Mouse (Mus musculus) embryonic facial prominence, embryonic 10.5 days (tissue): ENCODE data around the gene 1700017D01Rik. TPM values are rescaled to one million over a fixed set of nuclear protein-coding genes. Genes with fewer than 3 reads are reported as not detected.
"Not testable (repeated sequence)": the region's sequence is repeated elsewhere in the genome, so short reads cannot be mapped to it uniquely, and the experiment has no call there.

ENCODE experiments used
- DNase-seq: peaks from one replicate; pipeline ENCODE4 v3.0.0-alpha.2; 2017; ENCODE audit warnings: low spot score
- H3K27ac ChIP-seq: fragments of 300-500 bp; sonication (generic); replicated peaks from 2 replicates; pipeline ENCODE4 v1.5.1; 2016; ENCODE audit warnings: mild to moderate bottlenecking
- H3K27me3 ChIP-seq: fragments of 300-500 bp; sonication (generic); replicated peaks from 2 replicates; pipeline ENCODE4 v1.6.1; 2016; ENCODE audit warnings: low read depth, mild to moderate bottlenecking; ENCODE audit not compliant: poor library complexity, severe bottlenecking
- H3K36me3 ChIP-seq: fragments of 300-500 bp; sonication (generic); replicated peaks from 2 replicates; pipeline ENCODE4 v1.6.1; 2016; ENCODE audit warnings: mild to moderate bottlenecking, moderate library complexity
- H3K4me1 ChIP-seq: fragments of 300-500 bp; sonication (generic); 2 replicates; pipeline ENCODE4 v1.6.1; 2016
- H3K4me3 ChIP-seq: fragments of 300-500 bp; sonication (generic); 2 replicates; pipeline ENCODE4 v1.5.1; 2016; ENCODE audit warnings: mild to moderate bottlenecking, moderate library complexity
- H3K9me3 ChIP-seq: fragments of 300-500 bp; sonication (generic); 2 replicates; pipeline ENCODE4 v1.6.1; 2016; ENCODE audit warnings: mild to moderate bottlenecking
- WGBS: fragments of 180-500 bp; shearing (Covaris S2); methylation state at CpG from one replicate; pipeline ENCODE4 v1.1.7; 2016; 5-methylcytosine and 5-hydroxymethylcytosine counted together
- polyA plus RNA-seq: library from polyadenylated mRNA; unstranded; fragments of >200 nt; fragmentation: Nextera tagmentation; extraction: Ambion mirVana; gene quantifications from 2 replicates; pipeline ENCODE4 v1.2.1, GENCODE M21; 2016

Gene 1700017D01Rik
- polyA plus RNA-seq: not detected in 2 replicates

DNA sequence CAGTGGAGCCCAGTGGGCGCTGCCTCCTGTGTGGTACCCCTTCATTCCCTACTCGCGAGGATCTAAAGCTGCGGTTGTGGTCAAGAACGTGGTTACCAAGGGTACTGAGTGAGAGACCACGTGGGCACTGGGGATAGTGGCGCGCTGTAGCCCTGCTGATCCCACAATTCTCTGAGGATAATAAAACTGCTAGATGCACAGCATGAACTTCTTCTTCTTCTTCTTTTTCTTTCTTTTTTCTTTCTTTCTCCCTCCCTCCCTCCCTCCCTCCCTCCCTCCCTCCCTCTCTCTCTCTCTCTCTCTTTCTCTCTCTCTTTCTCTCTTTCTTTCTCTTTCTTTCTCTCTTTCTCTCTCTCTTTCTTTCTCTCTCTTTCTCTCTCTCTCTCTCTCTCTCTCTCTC lies at the start of gene 1700017D01Rik:
TSS of gene 1700017D01Rik (minus strand) at position 101 of the 400 bp plus-strand sequence.
- not testable (repeated sequence) for H3K9me3 ChIP-seq, H3K4me1 ChIP-seq, H3K27ac ChIP-seq, H3K36me3 ChIP-seq, H3K27me3 ChIP-seq, H3K4me3 ChIP-seq, DNase-seq
- 86% methylated on average over 8 of the region's 8 CpGs for WGBS

DNA sequence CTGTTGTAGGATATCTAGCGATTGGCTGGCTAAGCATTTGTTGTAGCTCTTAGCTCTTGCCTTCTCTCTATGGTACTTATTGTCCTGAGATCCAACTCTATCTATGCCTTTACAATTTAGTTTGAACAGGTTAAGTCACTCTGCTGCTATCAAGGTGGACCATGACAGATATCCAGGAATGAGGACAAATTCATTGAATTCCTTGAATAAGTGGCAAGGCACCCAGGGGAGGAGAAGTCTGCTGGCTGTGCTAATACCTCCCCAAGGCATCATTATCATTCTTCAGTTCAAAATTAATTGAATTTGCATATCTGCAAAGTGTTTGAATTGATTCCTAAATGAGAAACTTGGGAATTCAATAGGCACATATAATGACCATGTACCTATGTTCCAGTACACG lies 46.8 kb upstream of the 1700017D01Rik start:
- no peak for DNase-seq
- 68% methylated on average over 2 of the region's 2 CpGs for WGBS
- H3K27me3 ChIP-seq: no peaks in the 10 kb centered on the region
- no peaks in the 10 kb centered on the region for H3K36me3 ChIP-seq
- H3K9me3 ChIP-seq: no peaks in the 10 kb centered on the region
- H3K4me1 ChIP-seq: no peaks in the 10 kb centered on the region
- no peak overlapping the region for H3K27ac ChIP-seq
- no peak overlapping the region for H3K4me3 ChIP-seq

DNA sequence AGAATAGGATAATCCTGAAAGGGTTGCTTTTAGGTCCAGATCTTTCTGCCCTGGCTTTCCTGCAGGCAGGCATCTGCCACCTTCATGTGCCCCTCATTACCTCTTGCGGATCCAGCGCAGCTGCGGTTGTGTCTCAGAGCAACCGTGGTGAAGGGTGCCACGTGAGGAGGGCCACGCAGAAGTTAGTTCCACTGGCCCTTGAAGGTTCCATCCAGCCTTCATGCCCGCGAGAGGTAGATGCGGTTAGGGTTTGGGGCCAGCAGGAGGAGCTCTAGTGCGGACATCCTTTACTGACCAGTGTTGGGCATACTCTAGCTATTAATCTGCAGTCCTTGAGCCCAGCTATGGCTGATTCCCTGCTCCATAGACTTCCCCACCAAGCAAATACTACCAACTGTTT lies 34.5 kb upstream of the 1700017D01Rik start, which contains the start of gene 1700025F22Rik:
TSS of gene 1700025F22Rik (minus strand) at position 149 of the 400 bp plus-strand sequence.
- Histone ChIP-seq H3K4me3 (no peak within 1 kb of the TSS), H3K27me3 (no peaks in the 10 kb centered on the region), H3K36me3 (no peaks in the 10 kb centered on the region), H3K27ac (no peak within 1 kb of the TSS), H3K9me3 (no peaks in the 10 kb centered on the region), H3K4me1 (no peaks in the 10 kb centered on the region)
- peak; percentile 10 for DNase-seq
- 40% methylated on average over 10 of the region's 10 CpGs for WGBS

DNA sequence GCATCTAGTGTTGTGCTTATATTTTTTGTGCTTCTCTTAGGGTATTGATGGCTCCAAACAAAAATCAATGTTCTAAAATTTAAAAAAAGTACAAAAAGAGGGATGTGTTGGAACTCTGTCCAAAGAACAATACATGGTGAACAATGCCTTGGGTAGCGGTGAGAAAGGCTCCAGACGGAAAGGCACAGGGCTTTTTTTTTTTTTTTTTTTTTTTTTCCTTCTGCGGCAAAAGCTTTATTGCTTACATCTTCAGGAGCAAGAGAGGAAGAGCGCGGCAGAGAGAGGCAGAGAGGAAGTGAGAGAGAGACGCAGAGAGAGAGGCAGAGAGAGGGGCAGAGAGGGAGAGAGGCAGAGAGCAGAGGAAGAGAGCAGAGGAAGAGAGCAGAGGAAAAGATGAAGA lies 27.2 kb upstream of the 1700017D01Rik start:
- whole genome bisulfite sequencing: 84% methylated on average over 6 of the region's 6 CpGs
- not testable (repeated sequence) for H3K36me3 ChIP-seq, DNase-seq, H3K27ac ChIP-seq, H3K4me1 ChIP-seq, H3K4me3 ChIP-seq, H3K27me3 ChIP-seq, H3K9me3 ChIP-seq

DNA sequence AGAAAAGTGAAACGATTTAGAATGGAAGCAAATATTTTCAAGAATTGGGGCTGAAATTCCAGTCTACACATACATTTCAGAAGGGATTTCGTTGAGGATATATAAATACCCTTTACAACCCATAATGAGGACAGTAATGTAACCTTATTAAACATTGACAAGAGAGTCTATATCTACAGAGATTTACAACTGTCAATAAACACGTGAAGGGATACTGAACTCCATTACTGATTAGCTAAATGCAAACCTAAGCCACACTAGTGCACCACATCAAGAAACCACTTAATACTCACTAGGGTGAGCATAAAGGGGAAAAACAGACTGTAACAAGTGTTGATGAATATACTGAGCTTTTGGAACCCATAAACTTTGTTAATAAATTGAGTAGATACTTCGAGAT lies 4.7 kb upstream of the 1700017D01Rik start:
- 74% methylated on average over 4 of the region's 4 CpGs for WGBS

DNA sequence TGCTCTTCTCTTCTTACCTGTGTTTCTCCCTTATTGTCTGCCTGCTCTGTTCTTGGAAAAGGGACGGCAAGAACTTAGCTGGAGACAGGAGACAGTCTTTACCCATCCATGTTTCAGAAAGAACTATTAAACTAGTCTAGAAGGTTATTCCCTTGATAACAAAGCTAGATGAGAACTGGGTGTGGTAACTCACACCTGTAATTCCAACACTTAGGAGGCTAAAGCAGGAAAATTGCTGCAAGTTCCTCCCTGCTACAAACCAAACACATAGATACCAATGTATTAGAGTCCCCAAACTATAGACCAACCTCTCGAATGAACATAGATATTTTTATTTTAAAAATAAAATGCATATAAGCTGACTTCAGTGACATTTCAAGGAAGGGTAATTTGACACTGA lies 4.2 kb upstream of the 1700017D01Rik start:
- Histone ChIP-seq H3K27me3 (no peaks in the 10 kb centered on the region), H3K36me3 (no peaks in the 10 kb centered on the region), H3K9me3 (no peaks in the 10 kb centered on the region), H3K27ac (no peak overlapping the region), H3K4me1 (no peaks in the 10 kb centered on the region), H3K4me3 (no peak overlapping the region)
- 88% methylated on average over 2 of the region's 2 CpGs for WGBS
- DNase-seq: no peak

More for the DNA sequence above, 4.7 kb upstream of the 1700017D01Rik start:
- Histone ChIP-seq H3K27me3 (no peaks in the 10 kb centered on the region), H3K4me1 (no peaks in the 10 kb centered on the region), H3K9me3 (no peaks in the 10 kb centered on the region), H3K4me3 (no peak overlapping the region), H3K27ac (no peak overlapping the region), H3K36me3 (no peaks in the 10 kb centered on the region)
- DNase-seq: no peak

DNA sequence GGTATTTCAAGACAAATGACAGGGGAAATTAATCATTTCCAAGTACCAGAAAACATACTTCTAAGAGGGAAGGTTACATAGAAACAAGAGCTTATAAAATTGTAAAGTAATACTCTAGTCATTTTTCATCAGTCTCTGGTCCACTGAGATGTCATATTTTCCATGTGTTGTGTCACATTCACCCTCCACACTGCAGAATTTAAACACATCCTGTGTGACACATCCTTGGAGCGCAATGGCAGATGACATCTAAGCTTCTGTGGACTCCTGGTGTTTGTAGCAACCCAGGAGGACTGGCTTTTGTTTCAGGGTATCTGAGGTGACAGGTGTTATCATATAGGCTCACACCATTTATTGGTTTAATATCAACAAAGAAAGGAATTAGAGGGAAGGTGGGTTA lies 974 bp downstream of the 1700017D01Rik start:
- Histone ChIP-seq H3K36me3 (no peaks in the 10 kb centered on the region), H3K4me1 (no peaks in the 10 kb centered on the region), H3K27me3 (no peaks in the 10 kb centered on the region), H3K4me3 (no peak overlapping the region), H3K27ac (no peak overlapping the region), H3K9me3 (peaks cover 3% of the 10 kb centered on the region; the same call in 1 of the 2 replicates)
- no peak for DNase-seq
- WGBS: 91% methylated on average over 1 of the region's 1 CpGs

DNA sequence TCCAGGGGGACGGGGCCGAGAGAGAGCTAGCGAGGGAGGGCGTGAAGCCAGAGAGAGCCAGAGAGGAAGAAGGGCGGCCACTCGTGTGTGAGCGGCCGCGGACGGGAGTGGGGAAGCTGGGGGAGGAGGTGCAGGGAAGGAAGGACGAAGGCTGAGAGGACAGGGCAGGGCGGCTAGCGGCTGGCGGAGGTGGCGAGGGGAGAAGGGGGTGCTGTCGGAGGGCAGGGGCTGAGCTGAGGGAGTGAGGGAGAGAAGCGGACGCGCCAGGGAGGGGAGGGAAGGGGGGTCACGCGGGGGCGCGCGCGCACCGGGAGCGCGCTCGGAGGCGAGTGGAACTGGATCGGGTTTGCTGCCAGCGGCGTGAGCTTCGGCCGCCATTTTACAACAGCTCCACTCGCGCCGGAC lies 9.7 kb downstream of the 1700017D01Rik start:
- Histone ChIP-seq H3K27ac (peak overlapping the region; percentile 72; the same call in 1 of the 2 replicates), H3K9me3 (peaks cover 12% of the 10 kb centered on the region; the same call in 1 of the 2 replicates), H3K4me3 (peak overlapping the region; percentile 53)
- 6% methylated on average over 19 of the region's 38 CpGs for WGBS
- H3K4me1 ChIP-seq, H3K27me3 ChIP-seq, H3K36me3 ChIP-seq: not testable (repeated sequence)
- peak; percentile 59 for DNase-seq

DNA sequence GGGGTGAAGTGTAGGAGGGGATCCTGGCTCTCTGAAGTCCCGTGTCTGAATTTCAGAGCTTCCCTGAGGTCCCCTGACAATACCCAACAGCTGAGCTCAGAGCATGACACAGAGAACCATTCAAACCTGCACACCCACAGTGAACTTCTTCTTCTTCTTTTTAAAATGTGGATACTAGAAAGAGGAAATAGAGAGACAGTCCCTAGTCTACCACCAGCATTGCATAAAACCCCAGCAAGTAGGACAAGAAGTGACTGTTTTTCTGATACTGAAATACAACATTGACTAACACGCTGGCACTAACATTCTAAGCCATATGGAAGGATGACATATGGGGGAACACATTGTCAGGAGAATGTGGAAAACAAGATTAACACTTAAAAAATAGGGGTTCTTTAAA lies 11.3 kb downstream of the 1700017D01Rik start:
- no peak for DNase-seq
- Histone ChIP-seq H3K4me3 (no peak overlapping the region), H3K36me3 (no peaks in the 10 kb centered on the region), H3K9me3 (peaks cover 5% of the 10 kb centered on the region; the same call in 1 of the 2 replicates), H3K27me3 (peaks cover 8% of the 10 kb centered on the region; the same call in 1 of the 2 replicates), H3K27ac (no peak overlapping the region), H3K4me1 (no peaks in the 10 kb centered on the region)
- WGBS: 86% methylated on average over 2 of the region's 2 CpGs

DNA sequence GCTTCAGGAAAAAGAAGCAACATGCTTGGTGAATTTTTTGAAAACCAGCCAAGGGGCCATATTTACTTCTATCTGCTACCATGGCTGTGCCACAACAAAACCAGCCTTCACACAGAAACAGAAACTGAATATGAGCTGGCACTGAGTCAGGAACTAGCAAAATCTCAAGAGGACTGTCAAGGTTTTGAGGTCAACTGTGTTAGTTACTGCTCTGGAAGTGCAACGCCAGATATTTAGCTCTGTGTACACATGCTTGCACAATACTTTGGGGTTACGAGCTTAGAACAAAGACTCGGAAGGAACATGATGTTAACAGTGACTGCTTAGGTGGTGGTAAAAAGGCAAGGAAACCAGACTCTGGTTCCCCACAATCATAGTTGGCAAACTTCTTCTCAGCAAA lies 22.9 kb downstream of the 1700017D01Rik start:
- no peak overlapping the region for H3K27ac ChIP-seq
- no peak for DNase-seq
- 90% methylated on average over 3 of the region's 3 CpGs for WGBS
- H3K36me3 ChIP-seq: no peaks in the 10 kb centered on the region
- no peaks in the 10 kb centered on the region for H3K9me3 ChIP-seq
- H3K4me1 ChIP-seq: no peaks in the 10 kb centered on the region
- H3K27me3 ChIP-seq: no peaks in the 10 kb centered on the region
- no peak overlapping the region for H3K4me3 ChIP-seq

DNA sequence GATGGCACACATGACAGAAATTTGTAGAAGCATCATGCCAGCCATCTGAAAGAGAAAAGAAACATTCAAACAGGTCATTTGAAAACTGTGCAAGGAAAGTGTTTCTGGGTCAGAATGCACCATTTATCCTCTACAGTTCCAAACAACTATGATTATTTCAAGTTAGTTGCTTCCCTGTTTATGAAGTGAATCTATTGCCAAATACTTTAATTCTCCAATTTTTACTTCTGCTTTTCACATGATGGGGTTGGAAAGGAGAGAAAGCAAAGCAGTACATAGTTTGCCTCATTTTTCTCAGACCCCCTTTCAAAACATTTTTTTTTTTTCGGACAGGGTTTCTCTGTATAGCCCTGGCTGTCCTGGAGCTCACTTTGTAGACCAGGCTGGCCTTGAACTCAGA lies 28.8 kb downstream of the 1700017D01Rik start:
- WGBS: 74% methylated on average over 1 of the region's 1 CpGs
- Histone ChIP-seq H3K4me1 (no peaks in the 10 kb centered on the region), H3K4me3 (no peak overlapping the region), H3K27ac (no peak overlapping the region), H3K9me3 (no peaks in the 10 kb centered on the region), H3K27me3 (no peaks in the 10 kb centered on the region), H3K36me3 (no peaks in the 10 kb centered on the region)
- no peak for DNase-seq

DNA sequence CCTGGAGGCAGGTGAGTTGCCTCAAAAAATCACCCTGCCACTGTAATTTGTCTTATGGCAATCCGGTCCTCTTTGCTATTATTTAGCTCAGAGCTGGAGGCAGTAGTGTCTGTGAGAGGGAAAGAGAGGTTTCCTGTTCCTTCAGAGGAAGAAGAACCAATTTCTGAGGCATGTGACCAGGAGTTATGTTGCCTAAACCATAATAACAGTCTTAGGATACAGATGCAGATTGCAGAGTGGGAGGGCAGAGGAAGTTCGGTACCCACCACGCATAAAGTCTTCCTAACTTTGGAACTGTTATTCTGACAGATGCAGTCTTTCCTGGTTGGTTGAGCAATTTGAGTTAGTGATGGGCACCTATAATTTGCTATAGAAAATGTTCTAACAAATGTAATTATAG lies 32.3 kb downstream of the 1700017D01Rik start:
- H3K9me3 ChIP-seq: no peaks in the 10 kb centered on the region
- no peaks in the 10 kb centered on the region for H3K36me3 ChIP-seq
- no peak overlapping the region for H3K4me3 ChIP-seq
- no peak for DNase-seq
- whole genome bisulfite sequencing: 79% methylated on average over 3 of the region's 3 CpGs
- H3K27me3 ChIP-seq: peaks cover 3% of the 10 kb centered on the region
- no peak overlapping the region for H3K27ac ChIP-seq
- no peaks in the 10 kb centered on the region for H3K4me1 ChIP-seq

DNA sequence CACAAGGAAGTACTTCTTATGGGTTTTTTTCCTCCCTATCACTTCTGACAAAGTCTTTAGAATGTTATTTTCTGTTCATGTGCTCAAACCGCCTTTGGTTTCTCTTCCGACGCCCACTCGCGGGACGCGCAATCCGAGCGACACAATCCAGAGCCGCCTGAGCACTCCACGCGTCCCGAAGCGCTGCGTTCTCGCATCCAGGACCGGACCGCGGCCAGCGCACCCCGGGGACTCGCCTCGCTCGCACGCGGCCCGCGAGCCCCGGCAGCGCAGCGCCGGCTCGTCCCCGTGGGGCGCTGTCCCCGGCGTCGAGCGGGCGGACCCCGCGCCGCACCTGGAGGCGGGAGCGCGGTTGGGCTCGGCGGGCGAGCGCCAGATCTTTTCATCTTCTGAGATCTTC lies 38.5 kb downstream of the 1700017D01Rik start:
- H3K4me1 ChIP-seq, H3K36me3 ChIP-seq, H3K9me3 ChIP-seq, H3K27ac ChIP-seq: not testable (repeated sequence)
- H3K4me3 ChIP-seq: peak overlapping the region; percentile 48
- DNase-seq: peak; percentile 31
- H3K27me3 ChIP-seq: peaks cover 29% of the 10 kb centered on the region
- 6% methylated on average over 50 of the region's 50 CpGs for WGBS

DNA sequence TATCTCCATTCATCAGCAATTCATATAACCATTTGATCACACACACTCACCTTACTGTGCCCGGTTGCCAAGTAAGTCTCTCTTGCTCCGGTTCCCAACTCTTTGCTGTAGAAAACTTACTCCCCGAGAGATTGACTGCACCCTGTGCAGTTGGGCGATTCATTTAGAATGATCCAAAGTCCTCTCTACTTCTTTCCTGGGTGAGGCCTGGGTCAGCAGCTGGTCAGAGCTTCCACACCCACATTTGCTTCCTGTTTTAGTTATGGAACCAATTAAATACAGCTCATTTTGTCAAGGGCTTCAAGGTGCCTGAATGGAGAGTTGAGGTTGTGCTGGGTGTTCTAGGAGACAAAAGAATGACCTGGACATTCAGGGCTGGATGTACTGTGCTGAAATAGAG lies 49.7 kb downstream of the 1700017D01Rik start, which contains the start of gene Ms4a8a:
TSS of gene Ms4a8a (minus strand) at position 169 of the 400 bp plus-strand sequence.
- Histone ChIP-seq H3K36me3 (no peaks in the 10 kb centered on the region), H3K9me3 (no peaks in the 10 kb centered on the region), H3K4me1 (no peaks in the 10 kb centered on the region), H3K27me3 (no peaks in the 10 kb centered on the region), H3K4me3 (no peak within 1 kb of the TSS), H3K27ac (no peak within 1 kb of the TSS)
- 89% methylated on average over 4 of the region's 4 CpGs for WGBS
- DNase-seq: no peak
